ENCODE assay signal across 11 mouse cellular contexts in the genomic region with DNA sequence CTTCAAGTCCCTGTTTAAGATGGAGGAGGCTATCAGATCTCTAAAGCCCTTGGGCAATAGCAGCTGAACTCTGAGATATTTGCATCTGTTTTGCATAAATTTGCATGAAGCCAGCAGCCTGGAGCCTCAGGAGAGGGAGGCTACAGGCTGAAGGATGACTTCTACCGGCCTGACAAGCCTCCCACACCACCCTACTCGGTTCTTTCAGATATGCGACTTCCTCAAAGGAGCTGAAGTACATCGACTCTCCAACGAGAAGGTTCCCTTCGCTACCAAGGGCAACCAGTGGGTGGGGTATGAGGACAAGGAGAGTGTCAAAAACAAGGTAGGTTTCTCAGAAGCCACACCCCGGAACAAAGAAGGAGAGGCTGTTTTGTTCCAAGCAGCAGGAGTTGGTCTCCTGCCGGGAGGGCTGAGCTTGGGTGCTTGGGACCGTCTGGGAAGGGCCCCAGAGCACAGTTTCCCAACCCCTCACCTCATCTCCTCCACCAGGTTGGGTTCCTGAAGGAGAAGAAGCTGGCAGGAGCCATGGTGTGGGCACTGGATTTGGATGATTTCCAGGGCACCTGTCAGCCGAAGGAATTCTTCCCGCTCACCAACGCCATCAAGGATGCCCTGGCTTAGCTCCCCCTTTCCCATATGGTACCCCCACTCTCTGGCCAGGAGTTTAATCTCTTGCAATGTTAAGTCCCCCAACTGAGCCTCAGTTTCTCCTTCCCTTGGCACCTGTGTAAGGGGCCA. TPM values are rescaled to one million over a fixed set of nuclear protein-coding genes. Genes with fewer than 3 reads are reported as not detected.
DNase-seq lines count a peak whose midpoint lies in the region; ATAC-seq and TF ChIP-seq lines count a peak whose summit lies in the region.
"Had no signal": no experiment of that assay in that cellular context is flagged by ENCODE, and none has a peak within 500 bp of the region (broad histone marks: within the 10 kb centered on the region; RNA-seq: fewer than 3 reads in every experiment).

No protein-coding gene starts in this region.

- DNase-seq in neural tube, embryonic 10.5 days (ENCODE audit: extremely low spot score, low spot score): no peak
- DNase-seq in c-Kit-positive CD71-negative TER-119-negative erythroid progenitor cells, embryonic 14.5 days (ENCODE audit: low read depth): peak; percentile 56
- peak; percentile 32 for DNase-seq in hindbrain, postnatal 0 days (ENCODE audit: low spot score)
- DNase-seq in right cerebral cortex, postnatal 10 days (ENCODE audit: low spot score in 2 of 2): no peak
- no peak for DNase-seq in embryo, embryonic 9.5 days (ENCODE audit: extremely low spot score)
- DNase-seq in left cerebral cortex, postnatal 4 days: no peak

- H3K9ac ChIP-seq in neural tube, embryonic 12.5 days: no peak overlapping the region
- no peak overlapping the region for H3K9ac ChIP-seq in hindbrain, postnatal 0 days (replicated peaks; ENCODE audit: low read length)
- no peak overlapping the region for H3K9ac ChIP-seq in midbrain, embryonic 16.5 days (ENCODE audit: low read depth, low read length)
- H3K9ac ChIP-seq: embryonic facial prominence, embryonic 13.5 days; limb, embryonic 15.5 days had no signal

- H3K9me3 ChIP-seq in neural tube, embryonic 12.5 days: no peaks in the 10 kb centered on the region
- H3K9me3 ChIP-seq in hindbrain, postnatal 0 days (ENCODE audit: low read length): no peaks in the 10 kb centered on the region
- H3K9me3 ChIP-seq in midbrain, embryonic 16.5 days (replicated peaks; ENCODE audit: control insufficient read depth, low read length, poor library complexity, severe bottlenecking): no peaks in the 10 kb centered on the region
- H3K9me3 ChIP-seq: embryonic facial prominence, embryonic 13.5 days; limb, embryonic 15.5 days had no signal

- no peak for ATAC-seq in neural tube, embryonic 12.5 days (ENCODE audit: low FRiP score, low read depth)
- ATAC-seq in hindbrain, postnatal 0 days: no peak
- peak; percentile 59 for ATAC-seq in midbrain, embryonic 16.5 days

- peaks cover 21% of the 10 kb centered on the region for H3K4me1 ChIP-seq in neural tube, embryonic 12.5 days
- H3K4me1 ChIP-seq in hindbrain, postnatal 0 days (ENCODE audit: insufficient read depth, low read length): peaks cover 3% of the 10 kb centered on the region; the same call in 1 of the 2 replicates
- H3K4me1 ChIP-seq in midbrain, embryonic 16.5 days (ENCODE audit: control insufficient read depth, insufficient read depth, low read length): peaks cover 10% of the 10 kb centered on the region; the same call in 1 of the 2 replicates

- H3K27me3 ChIP-seq in neural tube, embryonic 12.5 days (replicated peaks): no peaks in the 10 kb centered on the region
- no peaks in the 10 kb centered on the region for H3K27me3 ChIP-seq in hindbrain, postnatal 0 days (ENCODE audit: insufficient read depth, low read length)
- no peaks in the 10 kb centered on the region for H3K27me3 ChIP-seq in midbrain, embryonic 16.5 days (ENCODE audit: control insufficient read depth, insufficient read depth, low read depth, low read length)
- H3K27me3 ChIP-seq: limb, embryonic 15.5 days had no signal

- no peak overlapping the region for H3K4me3 ChIP-seq in neural tube, embryonic 12.5 days
- no peak overlapping the region for H3K4me3 ChIP-seq in hindbrain, postnatal 0 days (ENCODE audit: low read length)
- no peak overlapping the region for H3K4me3 ChIP-seq in midbrain, embryonic 16.5 days (ENCODE audit: low read depth, low read length)
- H3K4me3 ChIP-seq: embryonic facial prominence, embryonic 13.5 days; limb, embryonic 15.5 days had no signal

- H3K27ac ChIP-seq in neural tube, embryonic 12.5 days: no peak overlapping the region
- H3K27ac ChIP-seq in hindbrain, postnatal 0 days: no peak overlapping the region; the same call in 1 of the 2 replicates
- peak overlapping the region; percentile 14 for H3K27ac ChIP-seq in midbrain, embryonic 16.5 days (ENCODE audit: low read length)
- H3K27ac ChIP-seq: embryonic facial prominence, embryonic 13.5 days; limb, embryonic 15.5 days had no signal

- intact Hi-C loops in left cerebral cortex, postnatal 4 days (cut with DNase I): no loop called here

- H3K4me2 ChIP-seq in neural tube, embryonic 12.5 days (replicated peaks): peak overlapping the region; percentile 18; the same call in 1 of the 2 replicates
- H3K4me2 ChIP-seq in hindbrain, postnatal 0 days (ENCODE audit: low read depth, low read length): no peak overlapping the region
- H3K4me2 ChIP-seq in midbrain, embryonic 16.5 days (ENCODE audit: low read length): no peak overlapping the region
- H3K4me2 ChIP-seq: embryonic facial prominence, embryonic 13.5 days; limb, embryonic 15.5 days had no signal

- 31% methylated on average over 12 of the region's 12 CpGs for WGBS in neural tube, embryonic 12.5 days
- WGBS in hindbrain, postnatal 0 days: 20% methylated on average over 12 of the region's 12 CpGs
- WGBS in midbrain, embryonic 16.5 days: 24% methylated on average over 12 of the region's 12 CpGs

- no peaks in the 10 kb centered on the region for H3K36me3 ChIP-seq in neural tube, embryonic 12.5 days
- H3K36me3 ChIP-seq in hindbrain, postnatal 0 days (ENCODE audit: insufficient read depth, low read length): no peaks in the 10 kb centered on the region
- H3K36me3 ChIP-seq in midbrain, embryonic 16.5 days (ENCODE audit: control insufficient read depth, insufficient read depth, low read length): no peaks in the 10 kb centered on the region
- H3K36me3 ChIP-seq: embryonic facial prominence, embryonic 13.5 days; limb, embryonic 15.5 days had no signal

- no peak for TF ChIP-seq CTCF in hindbrain, postnatal 0 days (IDR thresholded peaks at IDR 0.05; ENCODE audit: low read depth)

RNA-seq across cellular contexts. Expression of a gene that starts 4.1 kb away (rescaled TPM):
- polyA plus RNA-seq in neural tube, embryonic 12.5 days (2016; fragmentation: Nextera tagmentation; extraction: Ambion mirVana): 8.6 and 13.0 TPM in 2 replicates
- total RNA-seq in hindbrain, postnatal 0 days (2014; rRNA removed): not detected in 2 replicates
- polyA plus RNA-seq in hindbrain, postnatal 0 days (2015; fragmentation: Nextera tagmentation; extraction: Ambion mirVana): 0.08 TPM in 1 of 2 replicates, not detected in the other
- 0.18 TPM in 1 of 2 replicates, not detected in the other for polyA plus RNA-seq in midbrain, embryonic 16.5 days (2015; fragmentation: Nextera tagmentation; extraction: Ambion mirVana)
- total RNA-seq in left cerebral cortex, postnatal 4 days (2021): under 1 TPM in 1 of 2 experiments, not detected in 1; 0.18 TPM
- polyA plus RNA-seq: stomach, embryonic 14.5 days had no signal

RNA-seq across cellular contexts. Expression of a gene that starts 7.2 kb away (rescaled TPM):
- 2.2 and 2.5 TPM in 2 replicates for polyA plus RNA-seq in neural tube, embryonic 12.5 days (2016; fragmentation: Nextera tagmentation; extraction: Ambion mirVana)
- total RNA-seq in hindbrain, postnatal 0 days (2014; rRNA removed): 4.5 and 6.2 TPM in 2 replicates
- polyA plus RNA-seq in hindbrain, postnatal 0 days (2015; fragmentation: Nextera tagmentation; extraction: Ambion mirVana): 3.1 and 4.1 TPM in 2 replicates
- polyA plus RNA-seq in midbrain, embryonic 16.5 days (2015; fragmentation: Nextera tagmentation; extraction: Ambion mirVana): 2.0 and 3.9 TPM in 2 replicates
- 1 to 10 TPM; 1.1 to 2.0 TPM for total RNA-seq in left cerebral cortex, postnatal 4 days (2021)

RNA-seq across cellular contexts. Expression of a gene that starts 46.1 kb away (rescaled TPM):
- polyA plus RNA-seq in neural tube, embryonic 12.5 days (2016; fragmentation: Nextera tagmentation; extraction: Ambion mirVana): 5.5 TPM in 2 replicates
- total RNA-seq in hindbrain, postnatal 0 days (2014; rRNA removed): 51.1 and 54.2 TPM in 2 replicates
- 32.6 and 33.4 TPM in 2 replicates for polyA plus RNA-seq in hindbrain, postnatal 0 days (2015; fragmentation: Nextera tagmentation; extraction: Ambion mirVana)
- 18.0 and 26.6 TPM in 2 replicates for polyA plus RNA-seq in midbrain, embryonic 16.5 days (2015; fragmentation: Nextera tagmentation; extraction: Ambion mirVana)
- 10 to 100 TPM; 75.5 to 76.4 TPM for total RNA-seq in left cerebral cortex, postnatal 4 days (2021)

Comparison
In these comparisons a context has a peak if more than half of its experiments do, and no peak if none do; other contexts are left out.
1. DNase-seq: peak in c-Kit-positive CD71-negative TER-119-negative erythroid progenitor cells, embryonic 14.5 days (single experiment) and hindbrain, postnatal 0 days (single experiment); none in neural tube, embryonic 10.5 days (single experiment), right cerebral cortex, postnatal 10 days (0 of 2), embryo, embryonic 9.5 days (single experiment) and left cerebral cortex, postnatal 4 days (single experiment).